Mouse (Mus musculus) forebrain, postnatal 0 days (tissue): Measurements from ENCODE around the gene Adk. TPM values are rescaled to one million over a fixed set of nuclear protein-coding genes. Genes with fewer than 3 reads are reported as not detected.

Source experiments
- ATAC-seq: fragments of 200-750 bp; cut with Nextera tagmentation; 2 replicates; pipeline ENCODE4 v1.8.0; 2017; ENCODE audit warnings: mild to moderate bottlenecking, moderate library complexity
- DNase-seq: peaks from one replicate; pipeline ENCODE4 v3.0.0-alpha.2; 2015
- H3K27ac ChIP-seq: fragments of 300-500 bp; sonication (generic); 2 replicates; pipeline ENCODE4 v1.5.1; 2014; ENCODE audit warnings: low read depth, mild to moderate bottlenecking, antibody characterized with exemption, low read length, moderate library complexity, mixed read lengths
- H3K27me3 ChIP-seq: fragments of 300-500 bp; sonication (generic); 2 replicates; pipeline ENCODE4 v1.6.1; 2014; ENCODE audit warnings: mild to moderate bottlenecking, low read length, mixed read lengths; ENCODE audit not compliant: insufficient read depth
- H3K36me3 ChIP-seq: fragments of 300-500 bp; sonication (generic); 2 replicates; pipeline ENCODE4 v1.6.1; 2014; ENCODE audit warnings: mild to moderate bottlenecking, moderate library complexity; ENCODE audit not compliant: insufficient read depth
- H3K4me1 ChIP-seq: fragments of 300-500 bp; sonication (generic); 2 replicates; pipeline ENCODE4 v1.6.1; 2014; ENCODE audit warnings: antibody characterized with exemption; ENCODE audit not compliant: insufficient read depth
- H3K4me2 ChIP-seq: fragments of 300-500 bp; sonication (generic); 2 replicates; pipeline ENCODE4 v1.6.1; 2014; ENCODE audit warnings: low read depth, mild to moderate bottlenecking, moderate library complexity
- H3K4me3 ChIP-seq: fragments of 300-500 bp; sonication (generic); 2 replicates; pipeline ENCODE4 v1.5.1; 2014; ENCODE audit warnings: low read depth, low read length, mixed read lengths
- H3K9ac ChIP-seq: fragments of 300-500 bp; sonication (generic); 2 replicates; pipeline ENCODE4 v1.6.1; 2014; ENCODE audit warnings: mild to moderate bottlenecking
- H3K9me3 ChIP-seq: fragments of 300-500 bp; sonication (generic); 2 replicates; pipeline ENCODE4 v1.6.1; 2016; ENCODE audit warnings: low read length
- CTCF ChIP-seq: sonication (generic); IDR thresholded peaks from 2 replicates; pipeline ENCODE4 v1.5.1; 2016; ENCODE audit warnings: antibody characterized with exemption, control low read depth, low read depth
- WGBS: fragments of 180-500 bp; shearing (Covaris S2); extraction: QIAGEN DNeasy Blood & Tissue Kit; methylation state at CpG from one replicate; pipeline ENCODE4 v1.1.7; 2014; 5-methylcytosine and 5-hydroxymethylcytosine counted together
- polyA plus RNA-seq: library from polyadenylated mRNA; unstranded; fragments of >200 nt; fragmentation: Nextera tagmentation; extraction: Ambion mirVana; gene quantifications from 2 replicates; pipeline ENCODE4 v1.2.1, GENCODE M21; 2015
- total RNA-seq: library from RNA; depleted of rRNA; stranded (reverse); fragments of >200 nt; gene quantifications from 2 replicates; pipeline ENCODE4 v1.2.3, GENCODE M21; 2014

Adk gene
- total and polyA plus RNA-seq, 2 experiments from 2014 or later = 55.5 to 66.7 TPM

- no peaks in the 10 kb centered on the region for H3K36me3 ChIP-seq
- H3K27me3 ChIP-seq = no peaks in the 10 kb centered on the region
- no peaks in the 10 kb centered on the region for H3K4me1 ChIP-seq
- no peaks in the 10 kb centered on the region for H3K9me3 ChIP-seq
- DNase-seq = no peak
- peak; percentile 51 for TF ChIP-seq CTCF
- H3K4me3 ChIP-seq = no peak overlapping the region
- H3K27ac ChIP-seq = no peak overlapping the region
- 83% methylated on average over 4 of the region's 4 CpGs for WGBS
- ATAC-seq = no peak
- no peak overlapping the region for H3K9ac ChIP-seq
- no peak overlapping the region for H3K4me2 ChIP-seq
These were observed 58.1 kb downstream of the Adk start for GRCm38 (mm10) chr14:21110492-21110891.

GRCm38 (mm10) chr14:21111500-21111899 is 59.1 kb downstream of the Adk start:
- Histone ChIP-seq H3K9ac (no peak overlapping the region), H3K27me3 (no peaks in the 10 kb centered on the region), H3K4me3 (no peak overlapping the region), H3K36me3 (no peaks in the 10 kb centered on the region), H3K4me1 (no peaks in the 10 kb centered on the region), H3K27ac (no peak overlapping the region), H3K9me3 (no peaks in the 10 kb centered on the region), H3K4me2 (no peak overlapping the region)
- WGBS = 93% methylated on average over 1 of the region's 1 CpGs
- no peak for DNase-seq
- ATAC-seq = no peak
- no peak for TF ChIP-seq CTCF

GRCm38 (mm10) chr14:21112174-21112573 is 59.8 kb downstream of the Adk start:
- 92% methylated on average over 5 of the region's 5 CpGs for WGBS
- Histone ChIP-seq H3K9ac (no peak overlapping the region), H3K4me2 (no peak overlapping the region), H3K9me3 (no peaks in the 10 kb centered on the region), H3K4me3 (no peak overlapping the region), H3K36me3 (no peaks in the 10 kb centered on the region), H3K27ac (no peak overlapping the region), H3K27me3 (no peaks in the 10 kb centered on the region), H3K4me1 (no peaks in the 10 kb centered on the region)
- TF ChIP-seq CTCF = no peak
- DNase-seq = no peak
- ATAC-seq = no peak

- WGBS = 79% methylated on average over 6 of the region's 6 CpGs
- no peaks in the 10 kb centered on the region for H3K36me3 ChIP-seq
- TF ChIP-seq CTCF = no peak
These were observed 60.4 kb downstream of the Adk start for GRCm38 (mm10) chr14:21112742-21113141.

GRCm38 (mm10) chr14:21114339-21114738 is 62.0 kb downstream of the Adk start:
- H3K36me3 ChIP-seq = no peaks in the 10 kb centered on the region
- no peaks in the 10 kb centered on the region for H3K9me3 ChIP-seq
- no peak overlapping the region for H3K9ac ChIP-seq
- H3K4me1 ChIP-seq = no peaks in the 10 kb centered on the region
- H3K27me3 ChIP-seq = no peaks in the 10 kb centered on the region
- ATAC-seq (no peak), DNase-seq (no peak)
- TF ChIP-seq CTCF = no peak
- H3K27ac ChIP-seq = no peak overlapping the region
- no peak overlapping the region for H3K4me2 ChIP-seq
- H3K4me3 ChIP-seq = no peak overlapping the region

More at GRCm38 (mm10) chr14:21112742-21113141, 60.4 kb downstream of the Adk start:
- Histone ChIP-seq H3K9me3 (no peaks in the 10 kb centered on the region), H3K9ac (no peak overlapping the region), H3K4me3 (no peak overlapping the region), H3K27me3 (no peaks in the 10 kb centered on the region), H3K4me2 (no peak overlapping the region), H3K4me1 (no peaks in the 10 kb centered on the region), H3K27ac (no peak overlapping the region)
- ATAC-seq (no peak), DNase-seq (no peak)

- Histone ChIP-seq H3K9ac (no peak overlapping the region), H3K27me3 (no peaks in the 10 kb centered on the region), H3K27ac (no peak overlapping the region), H3K36me3 (no peaks in the 10 kb centered on the region), H3K4me2 (no peak overlapping the region), H3K9me3 (no peaks in the 10 kb centered on the region), H3K4me3 (no peak overlapping the region), H3K4me1 (no peaks in the 10 kb centered on the region)
- TF ChIP-seq CTCF = no peak
- no peak for DNase-seq
- ATAC-seq = no peak
- WGBS = 48% methylated on average over 4 of the region's 4 CpGs
These were observed 62.9 kb downstream of the Adk start for GRCm38 (mm10) chr14:21115318-21115717.

GRCm38 (mm10) chr14:21115888-21116460 is 63.6 kb downstream of the Adk start:
- Histone ChIP-seq H3K27me3 (no peaks in the 10 kb centered on the region), H3K4me3 (no peak overlapping the region), H3K9me3 (no peaks in the 10 kb centered on the region), H3K36me3 (no peaks in the 10 kb centered on the region), H3K27ac (no peak overlapping the region), H3K4me2 (no peak overlapping the region), H3K4me1 (no peaks in the 10 kb centered on the region), H3K9ac (no peak overlapping the region)
- peak; percentile 52 for TF ChIP-seq CTCF
- peak; percentile 59 for ATAC-seq
- peak; percentile 33 for DNase-seq
- 68% methylated on average over 3 of the region's 3 CpGs for WGBS
